In the genomic region with DNA sequence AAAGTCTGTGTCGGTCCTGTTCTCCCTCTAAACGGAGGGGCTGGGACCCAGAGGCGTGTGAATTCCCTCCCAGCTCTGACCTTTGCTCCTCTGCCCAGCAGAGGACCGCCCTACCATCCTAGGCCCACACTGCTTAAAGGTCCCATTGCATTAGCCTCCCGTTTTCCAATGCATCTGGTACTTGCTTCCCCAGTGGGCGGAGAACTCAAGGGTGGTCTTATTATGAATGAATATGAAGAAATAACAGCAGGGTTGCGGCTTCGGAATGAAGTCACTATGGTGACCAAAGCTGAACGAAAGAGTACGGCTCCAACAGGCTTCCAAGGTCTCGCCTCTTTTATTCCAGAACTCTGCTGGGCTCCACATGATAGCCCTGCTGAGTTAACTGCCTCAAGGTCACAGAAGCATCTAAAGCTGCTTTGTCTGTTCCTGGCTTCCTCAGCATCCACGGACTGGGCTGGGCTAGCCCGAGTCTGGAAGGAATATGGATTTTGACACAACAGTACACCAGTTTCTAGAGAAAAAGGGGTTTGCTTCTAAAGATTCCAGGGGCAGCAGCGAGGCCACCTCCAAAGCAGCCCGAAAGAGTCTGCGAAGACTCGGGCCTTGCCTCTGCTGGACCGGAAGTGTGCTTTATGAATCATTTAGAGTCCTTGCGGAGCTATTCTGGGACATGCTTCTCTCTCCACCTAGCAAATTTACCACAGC, we compare ENCODE assay signal across 9 mouse cellular contexts. TPM values are rescaled to one million over a fixed set of nuclear protein-coding genes. Genes with fewer than 3 reads are reported as not detected.
A peak's percentile ranks its signal among the peaks of the same experiment; 100 is the strongest.
DNase-seq lines count a peak whose midpoint lies in the region; ATAC-seq and TF ChIP-seq lines count a peak whose summit lies in the region.
"Had no signal": no experiment of that assay in that cellular context is flagged by ENCODE, and none has a peak within 500 bp of the region (broad histone marks: within the 10 kb centered on the region; RNA-seq: fewer than 3 reads in every experiment).

No protein-coding gene starts in this region.

- 0 out of 2 replicates have a peak overlapping the region, but pooled peaks have one; percentile 18 for H3K27ac ChIP-seq in hindbrain, embryonic 14.5 days
- 0 out of 2 replicates have a peak overlapping the region, but pooled peaks have one; percentile 19 for H3K27ac ChIP-seq in neural tube, embryonic 15.5 days (replicated peaks)
- no peak overlapping the region for H3K27ac ChIP-seq in lung, postnatal 0 days (ENCODE audit: low read length)

- DNase-seq in kidney, postnatal 10 days, result peak; percentile 16
- no peak for DNase-seq in kidney, adult 9 months
- DNase-seq in brain, embryonic 14.5 days (ENCODE audit: low read depth), result peak; percentile 75
- peak; percentile 45 for DNase-seq in hindbrain, embryonic 14.5 days (ENCODE audit: low spot score)
- no peak for DNase-seq in urinary bladder, postnatal 36 days (ENCODE audit: low spot score in 2 of 2)
- DNase-seq in lung, postnatal 0 days (ENCODE audit: low spot score), result no peak
- no peak for DNase-seq in urinary bladder, postnatal 10 days (ENCODE audit: low spot score)

- H3K4me3 ChIP-seq in hindbrain, embryonic 14.5 days (replicated peaks; ENCODE audit: low read length), result no peak overlapping the region
- H3K4me3 ChIP-seq in neural tube, embryonic 15.5 days (replicated peaks), result no peak overlapping the region
- no peak overlapping the region for H3K4me3 ChIP-seq in lung, postnatal 0 days (ENCODE audit: low read depth, low read length)
- H3K4me3 ChIP-seq: erythroblast, embryonic 14.5 days had no signal

- H3K9me3 ChIP-seq in hindbrain, embryonic 14.5 days (ENCODE audit: control insufficient read depth, low read length), result no peaks in the 10 kb centered on the region
- H3K9me3 ChIP-seq in neural tube, embryonic 15.5 days (replicated peaks), result no peaks in the 10 kb centered on the region
- no peaks in the 10 kb centered on the region for H3K9me3 ChIP-seq in lung, postnatal 0 days (ENCODE audit: low read length)

- TF ChIP-seq POLR2A in brain, embryonic 14.5 days (IDR thresholded peaks at IDR 0.05; ENCODE audit: borderline replicate concordance, extremely low read depth, insufficient read depth, insufficient read length, poor library complexity, severe bottlenecking), result no peak

- no peak for TF ChIP-seq CTCF in brain, embryonic 14.5 days (IDR thresholded peaks at IDR 0.05; ENCODE audit: borderline replicate concordance, extremely low read depth, insufficient read depth, insufficient read length)
- no peak for TF ChIP-seq CTCF in lung, postnatal 0 days (IDR thresholded peaks at IDR 0.05)

- no peaks in the 10 kb centered on the region for H3K4me1 ChIP-seq in hindbrain, embryonic 14.5 days (replicated peaks; ENCODE audit: control insufficient read depth, insufficient read depth, low read length)
- peaks cover 9% of the 10 kb centered on the region for H3K4me1 ChIP-seq in neural tube, embryonic 15.5 days
- no peaks in the 10 kb centered on the region; the same call in 1 of the 2 replicates for H3K4me1 ChIP-seq in lung, postnatal 0 days (ENCODE audit: insufficient read depth, low read depth, low read length)

- H3K36me3 ChIP-seq in hindbrain, embryonic 14.5 days (replicated peaks; ENCODE audit: control insufficient read depth, insufficient read depth), result no peaks in the 10 kb centered on the region
- H3K36me3 ChIP-seq in neural tube, embryonic 15.5 days, result no peaks in the 10 kb centered on the region
- no peaks in the 10 kb centered on the region for H3K36me3 ChIP-seq in lung, postnatal 0 days (ENCODE audit: insufficient read depth, low read length)

- peak; percentile 80 for ATAC-seq in hindbrain, embryonic 14.5 days (ENCODE audit: low FRiP score)
- ATAC-seq in neural tube, embryonic 15.5 days (ENCODE audit: low FRiP score), result peak; percentile 28; the same call in 1 of the 2 replicates
- no peak for ATAC-seq in lung, postnatal 0 days

- H3K9ac ChIP-seq in hindbrain, embryonic 14.5 days, result no peak overlapping the region
- no peak overlapping the region for H3K9ac ChIP-seq in neural tube, embryonic 15.5 days (replicated peaks)
- no peak overlapping the region for H3K9ac ChIP-seq in lung, postnatal 0 days (replicated peaks; ENCODE audit: low read depth)

- TF ChIP-seq EP300 in lung, postnatal 0 days (IDR thresholded peaks at IDR 0.05), result no peak

- H3K27me3 ChIP-seq in hindbrain, embryonic 14.5 days (ENCODE audit: control insufficient read depth, insufficient read depth, low read length), result no peaks in the 10 kb centered on the region
- no peaks in the 10 kb centered on the region for H3K27me3 ChIP-seq in neural tube, embryonic 15.5 days (replicated peaks)
- H3K27me3 ChIP-seq in lung, postnatal 0 days (replicated peaks; ENCODE audit: insufficient read depth, low read length), result no peaks in the 10 kb centered on the region

- 33% methylated on average over 19 of the region's 19 CpGs for WGBS in hindbrain, embryonic 14.5 days
- WGBS in neural tube, embryonic 15.5 days, result 50% methylated on average over 19 of the region's 19 CpGs
- 73% methylated on average over 19 of the region's 19 CpGs for WGBS in lung, postnatal 0 days

- H3K4me2 ChIP-seq in hindbrain, embryonic 14.5 days (replicated peaks), result no peak overlapping the region
- no peak overlapping the region for H3K4me2 ChIP-seq in neural tube, embryonic 15.5 days
- H3K4me2 ChIP-seq in lung, postnatal 0 days (replicated peaks; ENCODE audit: low read depth, low read length), result no peak overlapping the region

RNA-seq across cellular contexts. Expression of a gene that starts 14.6 kb away (rescaled TPM):
- polyA plus RNA-seq in brain, embryonic 14.5 days (2012; rRNA removed), result 38.7 and 49.7 TPM in 2 replicates
- 42.1 and 42.7 TPM in 2 replicates for polyA plus RNA-seq in hindbrain, embryonic 14.5 days (2014; fragmentation: Nextera tagmentation; extraction: Ambion mirVana)
- 25.2 and 25.4 TPM in 2 replicates for polyA plus RNA-seq in neural tube, embryonic 15.5 days (2015; fragmentation: Nextera tagmentation; extraction: Ambion mirVana)
- polyA plus RNA-seq in lung, postnatal 0 days (2015; fragmentation: Nextera tagmentation; extraction: Ambion mirVana), result 14.2 and 17.0 TPM in 2 replicates

Comparison
In these comparisons a context has a peak if more than half of its experiments do, and no peak if none do; other contexts are left out.
1. DNase-seq: peak in kidney, postnatal 10 days (single experiment), brain, embryonic 14.5 days (single experiment) and hindbrain, embryonic 14.5 days (single experiment); none in kidney, adult 9 months (single experiment), urinary bladder, postnatal 36 days (0 of 2), lung, postnatal 0 days (single experiment) and urinary bladder, postnatal 10 days (single experiment).